Mouse (Mus musculus): ENCODE measurements at regions not wholly inside any gene's neighbourhood (a gene's known extent, or its start where the extent isn't known, plus 50 kb on each side); places are given as distances from the start of the nearest gene placed in this dataset.

DNA sequence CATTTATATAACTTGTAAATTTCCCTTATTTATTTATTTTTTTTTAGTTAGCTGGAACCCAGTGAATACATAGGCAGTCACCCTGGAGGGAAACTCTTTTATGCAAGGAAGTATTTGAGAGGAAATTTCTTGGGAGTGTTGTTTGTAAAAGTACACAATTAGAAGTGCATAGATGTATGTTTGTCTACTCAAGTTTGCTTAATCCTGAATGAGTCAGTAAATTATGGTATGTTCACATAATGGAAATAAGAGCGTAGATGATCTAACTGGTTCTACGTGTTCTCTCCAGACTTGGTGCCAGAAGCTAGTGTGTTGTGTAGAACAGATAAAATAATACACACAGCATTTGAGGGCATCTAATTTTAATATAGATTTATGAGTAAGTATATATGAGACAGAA is 310.5 kb downstream of the Klf5 start:
- no peak for DNase-seq (ENCODE audit: low spot score in 2 of 2)

- DNase-seq (ENCODE audit: low spot score in 2 of 2): no peak
Measured at GRCm38 (mm10) chr14:99611435-99611834, 312.9 kb downstream of the Klf5 start.

DNA sequence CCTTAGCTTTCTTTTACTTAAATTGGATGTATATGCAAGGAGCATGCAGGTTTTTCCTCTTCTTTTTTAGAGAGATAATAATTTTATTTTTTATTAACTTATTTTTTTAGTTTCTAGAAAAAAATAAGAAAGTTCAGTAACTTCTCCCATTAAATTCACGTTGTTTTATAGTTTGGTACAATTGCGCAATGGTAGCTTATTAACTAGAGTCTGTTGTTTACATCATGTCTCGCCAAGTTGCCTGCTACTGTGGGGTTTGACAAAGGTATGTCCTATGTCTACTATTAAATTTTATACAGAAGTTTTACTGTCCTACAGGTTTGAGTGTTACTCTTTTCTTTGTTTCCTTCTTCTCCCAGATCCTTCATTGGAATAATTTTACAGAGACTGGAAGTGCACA is 313.6 kb downstream of the Klf5 start:
- DNase-seq (ENCODE audit: low spot score in 2 of 2): no peak

DNA sequence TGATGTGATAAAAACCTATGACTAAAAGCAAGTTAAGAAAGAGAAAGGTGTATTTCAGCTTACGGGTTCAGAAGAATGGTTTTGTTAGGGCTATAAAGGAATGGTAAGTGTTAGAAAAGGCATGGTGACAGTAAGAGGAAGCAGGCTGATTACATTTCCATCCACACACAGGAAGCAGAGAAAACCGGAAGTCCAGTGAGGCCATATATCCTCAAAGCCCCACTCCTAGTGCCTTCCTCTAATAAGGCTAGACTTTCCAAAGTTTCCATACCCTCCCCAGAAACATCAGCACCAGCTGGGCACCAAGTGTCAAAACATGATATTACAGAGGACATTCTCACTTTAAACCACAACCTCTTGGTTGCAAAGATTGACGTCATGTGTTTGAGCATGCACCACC is 316.3 kb downstream of the Klf5 start:
- no peak for DNase-seq (ENCODE audit: low spot score in 2 of 2)

- no peak for DNase-seq (ENCODE audit: low spot score in 2 of 2)
Measured at GRCm38 (mm10) chr14:99616655-99617335, 318.3 kb downstream of the Klf5 start.

GRCm38 (mm10) chr14:99617374-99617773 is 318.9 kb downstream of the Klf5 start:
- DNase-seq (ENCODE audit: low spot score in 2 of 2): no peak

DNA sequence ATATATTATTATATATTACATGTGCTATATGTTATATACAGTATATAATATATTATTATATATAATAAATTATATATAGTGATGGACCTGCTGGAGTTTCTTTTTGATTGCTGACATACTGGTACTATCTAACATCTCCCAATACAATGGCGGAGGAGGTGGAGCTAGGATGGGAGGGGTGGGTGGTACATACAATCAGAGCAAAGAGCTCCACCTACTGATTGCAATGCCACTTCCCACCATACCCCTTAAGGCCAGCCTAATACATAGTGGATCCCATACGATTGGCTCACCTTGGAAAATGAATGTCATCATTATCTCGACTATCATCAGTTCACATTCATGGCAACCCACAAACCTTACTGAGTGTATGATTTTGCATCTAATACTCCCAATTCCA is 323.0 kb downstream of the Klf5 start:
- no peak for DNase-seq (ENCODE audit: low spot score in 2 of 2)

GRCm38 (mm10) chr14:99624380-99625327 is 326.2 kb downstream of the Klf5 start:
- no peak for DNase-seq (ENCODE audit: low spot score in 2 of 2)

DNA sequence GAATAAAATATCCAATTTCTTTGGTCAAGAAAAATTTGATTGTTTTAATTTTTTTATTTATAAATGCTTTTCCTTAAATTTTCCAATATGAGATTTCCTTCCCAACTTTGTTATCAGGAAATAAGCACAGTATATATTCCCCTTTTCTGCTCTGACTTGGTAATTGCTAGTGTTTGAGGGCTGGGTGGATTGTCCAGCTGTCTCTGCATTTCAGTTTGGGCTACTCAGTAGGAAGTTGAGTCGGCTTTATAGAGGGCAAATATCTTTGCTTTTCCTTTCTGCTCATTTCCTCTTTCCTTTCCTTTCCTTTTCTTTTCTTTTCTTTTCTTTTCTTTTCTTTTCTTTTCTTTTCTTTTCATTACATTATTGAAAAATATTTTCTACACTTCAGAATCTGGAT is 329.1 kb downstream of the Klf5 start:
- no peak for DNase-seq (ENCODE audit: low spot score in 2 of 2)

DNA sequence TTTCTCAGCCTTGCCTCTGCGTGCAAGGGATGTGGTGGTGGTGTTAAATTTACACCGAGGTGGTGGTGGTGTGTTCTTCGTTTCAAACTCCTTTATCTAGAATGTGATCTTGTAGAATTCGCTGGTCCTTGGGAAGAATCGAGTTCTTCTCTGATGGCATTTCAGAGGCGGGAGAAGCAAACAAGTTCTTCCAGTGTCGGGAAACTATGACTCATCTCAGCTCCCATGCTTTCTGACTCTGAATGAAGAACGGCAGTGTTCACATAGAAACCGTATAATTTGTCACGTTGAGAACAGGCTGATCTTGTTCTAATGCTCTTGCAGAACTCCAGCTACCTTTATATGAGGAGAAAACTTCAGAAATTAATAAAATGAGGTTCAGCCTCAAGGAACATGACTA is 332.6 kb downstream of the Klf5 start:
- peak; percentile 9 to 36 for DNase-seq (ENCODE audit: low spot score in 2 of 2)

DNA sequence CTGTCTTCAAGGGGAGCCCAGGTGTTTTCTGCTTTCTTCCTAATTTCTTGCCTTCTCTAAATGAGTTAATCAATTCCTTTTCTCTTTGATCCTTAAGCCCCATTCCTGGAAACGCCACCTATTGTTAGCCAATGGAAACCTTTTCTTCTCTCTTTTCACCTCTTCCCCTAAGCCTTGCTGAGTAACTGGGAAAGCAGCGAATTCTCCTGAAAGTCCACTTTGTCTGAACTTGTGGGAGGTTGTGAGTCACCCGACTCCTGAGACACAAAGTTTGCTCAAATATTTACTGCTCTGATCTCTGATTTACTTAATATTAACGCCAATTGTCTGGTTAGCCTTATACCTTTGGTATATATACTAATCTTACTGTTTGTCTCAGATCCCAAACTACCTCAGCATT is 334.0 kb downstream of the Klf5 start:
- no peak for DNase-seq (ENCODE audit: low spot score in 2 of 2)

- DNase-seq (ENCODE audit: low spot score in 2 of 2): no peak
Measured at GRCm38 (mm10) chr14:99635556-99636150, 337.2 kb downstream of the Klf5 start.

DNA sequence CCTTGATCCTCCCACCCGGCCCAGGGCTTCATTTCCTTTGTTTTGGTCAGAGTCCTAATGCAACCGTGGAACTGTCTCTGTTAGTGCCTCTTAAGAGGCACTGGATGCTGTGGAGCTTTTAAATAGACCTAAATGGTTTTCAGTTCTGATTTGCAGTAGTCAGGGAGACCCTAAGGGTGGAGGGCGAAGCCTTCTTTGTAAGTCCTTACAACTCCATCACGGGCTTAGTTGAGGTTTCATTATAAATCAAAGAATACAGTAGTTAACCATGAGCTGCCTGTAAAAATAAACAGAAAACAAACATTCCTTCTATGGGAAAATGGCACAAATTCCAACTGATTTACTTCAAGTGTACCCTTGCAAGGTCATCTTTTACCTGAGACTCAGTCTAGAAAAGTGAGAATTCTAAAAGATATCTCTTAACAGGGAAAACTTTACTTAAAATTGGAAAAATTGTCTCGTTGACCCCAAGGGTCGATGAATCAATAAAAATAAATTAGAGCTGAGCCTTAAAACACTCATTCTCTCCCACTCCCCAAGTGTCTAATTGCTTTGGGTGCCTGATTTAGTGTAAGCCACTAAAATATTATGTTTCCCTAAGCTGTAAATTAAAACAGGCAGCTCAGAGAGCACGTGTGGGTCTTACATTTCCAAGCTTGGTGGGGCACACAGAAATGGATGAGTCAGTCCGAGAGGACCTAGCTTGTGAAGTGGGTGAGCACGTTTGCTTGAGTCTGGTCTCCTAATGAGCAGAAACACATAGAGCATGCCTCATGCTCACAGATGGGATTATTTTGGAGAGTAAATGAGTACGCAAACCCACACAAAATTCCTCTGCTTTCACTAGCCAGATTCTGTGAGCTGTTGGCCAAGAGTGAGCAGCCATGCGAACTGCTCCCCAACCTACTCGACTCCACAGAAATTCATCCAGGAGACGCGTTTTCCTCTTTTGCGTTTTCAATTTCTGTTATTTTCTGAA is 343.3 kb downstream of the Klf5 start:
- DNase-seq (ENCODE audit: low spot score in 2 of 2): peak in 1 of 2 experiments; percentile 10

- DNase-seq (ENCODE audit: low spot score in 2 of 2): no peak
Measured at GRCm38 (mm10) chr14:99646323-99646722, 347.8 kb downstream of the Klf5 start.

GRCm38 (mm10) chr14:99674399-99674798 is 375.9 kb downstream of the Klf5 start:
- no peak for DNase-seq (ENCODE audit: low spot score in 2 of 2)

- DNase-seq (ENCODE audit: low spot score in 2 of 2): no peak
Measured at GRCm38 (mm10) chr14:99687062-99687806, 388.7 kb downstream of the Klf5 start.

GRCm38 (mm10) chr14:99688415-99688814 is 389.9 kb downstream of the Klf5 start:
- DNase-seq (ENCODE audit: low spot score in 2 of 2): no peak

DNA sequence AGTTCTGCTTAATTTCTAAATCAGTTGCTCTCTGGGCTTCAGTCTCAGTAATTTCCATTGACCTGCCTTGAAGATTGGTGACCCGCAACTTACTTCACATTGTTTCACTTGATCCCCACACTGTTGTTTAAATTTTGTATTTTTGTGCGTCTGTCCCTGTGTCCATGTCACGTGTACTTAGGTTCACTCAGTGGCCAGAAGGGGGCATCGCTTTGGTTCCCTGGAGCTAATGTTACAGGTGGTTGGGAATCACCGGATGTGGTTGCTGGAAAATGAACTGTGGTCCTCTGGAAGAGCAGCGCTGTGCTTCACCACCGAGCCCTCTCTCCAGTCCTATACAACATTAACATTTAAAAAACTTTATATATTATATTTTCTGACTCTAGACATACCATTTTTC is 397.8 kb downstream of the Klf5 start:
- no peak for DNase-seq (ENCODE audit: low spot score in 2 of 2)

GRCm38 (mm10) chr14:99699545-99699944 is 401.1 kb downstream of the Klf5 start:
- DNase-seq (ENCODE audit: low spot score in 2 of 2): no peak

- DNase-seq (ENCODE audit: low spot score in 2 of 2): no peak
Measured at GRCm38 (mm10) chr14:99706004-99706403, 407.5 kb downstream of the Klf5 start.
